Mouse (Mus musculus): Measurements from ENCODE around the gene Art5. TPM values are rescaled to one million over a fixed set of nuclear protein-coding genes. Genes with fewer than 3 reads are reported as not detected.

Art5 gene
- polyA plus RNA-seq, 1 experiment from 2014 or later: 1.3 TPM

- Histone ChIP-seq H3K27ac (ENCODE audit: low read length) (no peak overlapping the region), H3K36me3 (ENCODE audit: control insufficient read depth, insufficient read depth, low read length) (no peaks in the 10 kb centered on the region), H3K4me2 (ENCODE audit: low read depth, low read length) (no peak overlapping the region), H3K4me1 (replicated peaks; ENCODE audit: control insufficient read depth, insufficient read depth, low read length) (peaks cover 5% of the 10 kb centered on the region; the same call in 1 of the 2 replicates), H3K9me3 (ENCODE audit: control insufficient read depth, low read length) (no peaks in the 10 kb centered on the region), H3K9ac (ENCODE audit: low read length) (no peak overlapping the region), H3K27me3 (ENCODE audit: control insufficient read depth, insufficient read depth, low read depth, low read length) (no peaks in the 10 kb centered on the region), H3K4me3 (ENCODE audit: low read length) (no peak overlapping the region)
- no peak for ATAC-seq (ENCODE audit: low read depth)
- 77% methylated on average over 4 of the region's 4 CpGs for WGBS
Observed at GRCm38 (mm10) chr7:102109746-102110145, 457 bp upstream of the Art5 start.

GRCm38 (mm10) chr7:102108206-102108605 lies 1.1 kb downstream of the Art5 start:
- 83% methylated on average over 1 of the region's 1 CpGs for WGBS
- Histone ChIP-seq H3K27me3 (ENCODE audit: control insufficient read depth, insufficient read depth, low read depth, low read length) (no peaks in the 10 kb centered on the region), H3K4me3 (ENCODE audit: low read length) (no peak overlapping the region), H3K9me3 (ENCODE audit: control insufficient read depth, low read length) (no peaks in the 10 kb centered on the region), H3K4me2 (ENCODE audit: low read depth, low read length) (no peak overlapping the region), H3K9ac (ENCODE audit: low read length) (no peak overlapping the region), H3K27ac (ENCODE audit: low read length) (no peak overlapping the region), H3K4me1 (replicated peaks; ENCODE audit: control insufficient read depth, insufficient read depth, low read length) (peaks cover 5% of the 10 kb centered on the region; the same call in 1 of the 2 replicates), H3K36me3 (ENCODE audit: control insufficient read depth, insufficient read depth, low read length) (no peaks in the 10 kb centered on the region)
- ATAC-seq (ENCODE audit: low read depth): no peak

- Histone ChIP-seq H3K27me3 (ENCODE audit: control insufficient read depth, insufficient read depth, low read depth, low read length) (no peaks in the 10 kb centered on the region), H3K4me2 (ENCODE audit: low read depth, low read length) (peak overlapping the region; percentile 67), H3K4me1 (replicated peaks; ENCODE audit: control insufficient read depth, insufficient read depth, low read length) (peaks cover 5% of the 10 kb centered on the region; the same call in 1 of the 2 replicates), H3K9ac (ENCODE audit: low read length) (peak overlapping the region; percentile 63), H3K36me3 (ENCODE audit: control insufficient read depth, insufficient read depth, low read length) (no peaks in the 10 kb centered on the region), H3K9me3 (ENCODE audit: control insufficient read depth, low read length) (no peaks in the 10 kb centered on the region), H3K27ac (ENCODE audit: low read length) (no peak overlapping the region), H3K4me3 (ENCODE audit: low read length) (peak overlapping the region; percentile 38)
- WGBS: 14% methylated on average over 23 of the region's 23 CpGs
- peak; percentile 37 for ATAC-seq (ENCODE audit: low read depth)
Observed at GRCm38 (mm10) chr7:102106700-102107141, 2.6 kb downstream of the Art5 start.

- ATAC-seq (ENCODE audit: low read depth): peak; percentile 42; the same call in 1 of the 2 replicates
- 49% methylated on average over 5 of the region's 5 CpGs for WGBS
- no peak overlapping the region for H3K27ac ChIP-seq (ENCODE audit: low read length)
- H3K4me1 ChIP-seq (replicated peaks; ENCODE audit: control insufficient read depth, insufficient read depth, low read length): peaks cover 22% of the 10 kb centered on the region
- H3K4me2 ChIP-seq (ENCODE audit: low read depth, low read length): no peak overlapping the region
- H3K4me3 ChIP-seq (ENCODE audit: low read length): no peak overlapping the region
- no peaks in the 10 kb centered on the region for H3K27me3 ChIP-seq (ENCODE audit: control insufficient read depth, insufficient read depth, low read depth, low read length)
- H3K9ac ChIP-seq (ENCODE audit: low read length): no peak overlapping the region
- no peaks in the 10 kb centered on the region for H3K9me3 ChIP-seq (ENCODE audit: control insufficient read depth, low read length)
- H3K36me3 ChIP-seq (ENCODE audit: control insufficient read depth, insufficient read depth, low read length): no peaks in the 10 kb centered on the region
Observed at GRCm38 (mm10) chr7:102104126-102104525, 5.2 kb downstream of the Art5 start.

GRCm38 (mm10) chr7:102103555-102103954 lies 5.7 kb downstream of the Art5 start:
- H3K4me3 ChIP-seq (ENCODE audit: low read length): no peak overlapping the region
- peaks cover 22% of the 10 kb centered on the region for H3K4me1 ChIP-seq (replicated peaks; ENCODE audit: control insufficient read depth, insufficient read depth, low read length)
- H3K4me2 ChIP-seq (ENCODE audit: low read depth, low read length): no peak overlapping the region
- no peaks in the 10 kb centered on the region for H3K36me3 ChIP-seq (ENCODE audit: control insufficient read depth, insufficient read depth, low read length)
- no peaks in the 10 kb centered on the region for H3K9me3 ChIP-seq (ENCODE audit: control insufficient read depth, low read length)
- ATAC-seq (ENCODE audit: low read depth): no peak
- WGBS: 72% methylated on average over 2 of the region's 2 CpGs
- H3K27me3 ChIP-seq (ENCODE audit: control insufficient read depth, insufficient read depth, low read depth, low read length): no peaks in the 10 kb centered on the region
- no peak overlapping the region for H3K9ac ChIP-seq (ENCODE audit: low read length)
- H3K27ac ChIP-seq (ENCODE audit: low read length): no peak overlapping the region

- Histone ChIP-seq H3K4me3 (ENCODE audit: low read length) (no peak overlapping the region), H3K4me1 (replicated peaks; ENCODE audit: control insufficient read depth, insufficient read depth, low read length) (peaks cover 22% of the 10 kb centered on the region), H3K9ac (ENCODE audit: low read length) (no peak overlapping the region), H3K27me3 (ENCODE audit: control insufficient read depth, insufficient read depth, low read depth, low read length) (no peaks in the 10 kb centered on the region), H3K4me2 (ENCODE audit: low read depth, low read length) (no peak overlapping the region), H3K27ac (ENCODE audit: low read length) (no peak overlapping the region), H3K36me3 (ENCODE audit: control insufficient read depth, insufficient read depth, low read length) (no peaks in the 10 kb centered on the region), H3K9me3 (ENCODE audit: control insufficient read depth, low read length) (no peaks in the 10 kb centered on the region)
- ATAC-seq (ENCODE audit: low read depth): no peak
- WGBS: 36% methylated on average over 6 of the region's 6 CpGs
Observed at GRCm38 (mm10) chr7:102102696-102103095, 6.6 kb downstream of the Art5 start.

GRCm38 (mm10) chr7:102102241-102102640 lies 7.0 kb downstream of the Art5 start:
- Histone ChIP-seq H3K4me3 (ENCODE audit: low read length) (no peak overlapping the region), H3K27me3 (ENCODE audit: control insufficient read depth, insufficient read depth, low read depth, low read length) (no peaks in the 10 kb centered on the region), H3K4me1 (replicated peaks; ENCODE audit: control insufficient read depth, insufficient read depth, low read length) (peaks cover 22% of the 10 kb centered on the region), H3K27ac (ENCODE audit: low read length) (no peak overlapping the region), H3K4me2 (ENCODE audit: low read depth, low read length) (no peak overlapping the region), H3K9me3 (ENCODE audit: control insufficient read depth, low read length) (no peaks in the 10 kb centered on the region), H3K36me3 (ENCODE audit: control insufficient read depth, insufficient read depth, low read length) (no peaks in the 10 kb centered on the region), H3K9ac (ENCODE audit: low read length) (no peak overlapping the region)
- WGBS: 41% methylated on average over 8 of the region's 8 CpGs
- no peak for ATAC-seq (ENCODE audit: low read depth)

- ATAC-seq (ENCODE audit: low read depth): no peak
- 57% methylated on average over 5 of the region's 5 CpGs for WGBS
- no peak within 1 kb of the TSS for H3K4me3 ChIP-seq (ENCODE audit: low read length)
- peaks cover 17% of the 10 kb centered on the region for H3K4me1 ChIP-seq (replicated peaks; ENCODE audit: control insufficient read depth, insufficient read depth, low read length)
- H3K9ac ChIP-seq (ENCODE audit: low read length): no peak within 1 kb of the TSS
- no peaks in the 10 kb centered on the region for H3K36me3 ChIP-seq (ENCODE audit: control insufficient read depth, insufficient read depth, low read length)
- peak within 1 kb of the TSS; percentile 57; the same call in 1 of the 2 replicates for H3K4me2 ChIP-seq (ENCODE audit: low read depth, low read length)
- H3K27me3 ChIP-seq (ENCODE audit: control insufficient read depth, insufficient read depth, low read depth, low read length): no peaks in the 10 kb centered on the region
- no peaks in the 10 kb centered on the region for H3K9me3 ChIP-seq (ENCODE audit: control insufficient read depth, low read length)
- no peak within 1 kb of the TSS for H3K27ac ChIP-seq (ENCODE audit: low read length)
Observed at GRCm38 (mm10) chr7:102101487-102101886, 7.8 kb downstream of the Art5 start, which contains the start of gene Art1. Art1 (plus strand) TSS chr7:102101743.

- 60% methylated on average over 5 of the region's 5 CpGs for WGBS
- H3K4me1 ChIP-seq (replicated peaks; ENCODE audit: control insufficient read depth, insufficient read depth, low read length): peaks cover 17% of the 10 kb centered on the region
- H3K4me3 ChIP-seq (ENCODE audit: low read length): no peak overlapping the region
- no peak for ATAC-seq (ENCODE audit: low read depth)
- H3K4me2 ChIP-seq (ENCODE audit: low read depth, low read length): no peak overlapping the region
- no peaks in the 10 kb centered on the region for H3K36me3 ChIP-seq (ENCODE audit: control insufficient read depth, insufficient read depth, low read length)
- no peaks in the 10 kb centered on the region for H3K9me3 ChIP-seq (ENCODE audit: control insufficient read depth, low read length)
- H3K27me3 ChIP-seq (ENCODE audit: control insufficient read depth, insufficient read depth, low read depth, low read length): no peaks in the 10 kb centered on the region
- no peak overlapping the region for H3K27ac ChIP-seq (ENCODE audit: low read length)
- H3K9ac ChIP-seq (ENCODE audit: low read length): no peak overlapping the region
Observed at GRCm38 (mm10) chr7:102100868-102101267, 8.4 kb downstream of the Art5 start.

Data from lung, embryonic 16.5 days (tissue).